Mouse (Mus musculus): Measurements from ENCODE around the gene Nkx1-2.

Nkx1-2 gene

DNA sequence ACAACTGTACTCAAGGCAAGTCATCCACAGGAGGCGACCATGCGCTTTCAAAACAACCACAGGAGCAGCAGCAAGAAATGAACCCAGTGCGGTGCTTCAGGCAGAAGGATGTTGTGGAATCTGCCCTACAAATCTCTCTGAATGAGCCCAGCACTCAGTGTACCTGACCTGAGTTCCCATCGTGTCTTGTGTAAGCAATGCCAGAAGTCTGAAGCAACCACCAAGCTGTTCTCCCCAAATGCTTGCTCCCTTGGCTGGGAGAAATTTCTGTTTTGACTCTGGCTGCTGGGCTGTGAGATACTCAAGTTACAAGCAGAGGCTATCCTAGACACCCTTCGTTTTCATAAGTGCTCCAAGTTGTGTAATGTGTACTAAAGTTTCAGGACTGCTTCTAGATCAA, 6.3 kb upstream of the Nkx1-2 start:
- DNase-seq (ENCODE audit: extremely low read depth, low read depth), result no peak

DNA sequence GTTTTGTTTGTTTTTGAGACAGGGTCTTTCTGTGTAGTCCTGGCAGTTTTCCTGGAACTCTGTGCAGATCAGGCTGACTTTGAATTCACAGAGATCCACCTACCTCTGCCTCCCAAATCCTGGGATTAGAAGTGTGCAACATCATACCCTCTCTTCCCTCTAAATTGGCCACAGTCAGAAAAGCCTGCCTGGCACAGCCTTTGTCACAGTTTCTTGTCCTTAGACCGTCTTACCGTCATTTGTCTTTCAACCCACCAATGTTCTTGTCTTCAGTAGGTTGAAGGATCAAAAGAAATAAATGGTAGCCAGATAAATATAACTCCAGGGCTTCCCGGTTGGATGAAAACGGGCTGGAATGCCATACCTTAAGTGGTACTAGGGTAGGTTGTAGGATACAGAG, 5.3 kb upstream of the Nkx1-2 start:
- no peak for DNase-seq (ENCODE audit: extremely low read depth, low read depth)

DNA sequence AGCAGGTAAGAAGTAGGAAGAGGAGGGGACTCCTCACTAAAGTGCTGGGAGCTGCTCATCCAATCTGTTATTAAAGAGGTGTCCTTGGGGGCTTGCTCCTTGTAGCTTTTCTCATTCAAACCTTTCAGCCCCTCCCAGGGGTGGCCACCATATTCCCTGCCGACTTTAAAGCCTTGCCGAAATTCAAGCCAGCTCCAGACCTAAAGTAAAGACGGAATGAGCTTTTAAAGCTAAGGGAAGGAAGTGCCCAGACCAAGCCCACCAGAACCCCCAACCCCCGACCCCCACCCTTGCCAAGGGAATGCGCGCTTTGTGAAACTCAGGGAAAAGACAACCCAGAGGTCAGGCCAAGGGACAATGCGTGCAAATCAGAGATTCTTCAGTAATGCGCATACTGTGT, 1.5 kb upstream of the Nkx1-2 start:
- DNase-seq (ENCODE audit: extremely low read depth, low read depth), result no peak

DNA sequence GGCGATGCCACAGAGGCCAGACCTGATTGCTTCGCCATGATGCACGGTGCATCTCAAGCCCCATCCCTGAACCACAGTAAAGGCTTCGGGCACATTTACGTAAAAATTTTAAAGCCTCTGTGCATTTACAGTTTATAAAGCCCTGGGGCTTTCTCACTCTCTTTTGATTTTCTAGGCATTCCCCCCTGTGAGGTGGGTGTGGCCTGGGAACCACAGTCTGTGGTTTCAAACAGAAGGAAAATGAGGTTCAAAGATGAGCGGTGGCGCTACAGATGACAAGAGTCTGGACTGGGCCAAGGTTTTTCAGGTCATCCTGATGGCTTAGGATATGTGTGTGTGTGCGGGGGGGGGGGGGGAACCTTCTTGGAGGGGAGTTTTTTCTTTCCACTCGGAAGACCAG, 589 bp upstream of the Nkx1-2 start:
- DNase-seq (ENCODE audit: extremely low read depth, low read depth), result no peak

DNA sequence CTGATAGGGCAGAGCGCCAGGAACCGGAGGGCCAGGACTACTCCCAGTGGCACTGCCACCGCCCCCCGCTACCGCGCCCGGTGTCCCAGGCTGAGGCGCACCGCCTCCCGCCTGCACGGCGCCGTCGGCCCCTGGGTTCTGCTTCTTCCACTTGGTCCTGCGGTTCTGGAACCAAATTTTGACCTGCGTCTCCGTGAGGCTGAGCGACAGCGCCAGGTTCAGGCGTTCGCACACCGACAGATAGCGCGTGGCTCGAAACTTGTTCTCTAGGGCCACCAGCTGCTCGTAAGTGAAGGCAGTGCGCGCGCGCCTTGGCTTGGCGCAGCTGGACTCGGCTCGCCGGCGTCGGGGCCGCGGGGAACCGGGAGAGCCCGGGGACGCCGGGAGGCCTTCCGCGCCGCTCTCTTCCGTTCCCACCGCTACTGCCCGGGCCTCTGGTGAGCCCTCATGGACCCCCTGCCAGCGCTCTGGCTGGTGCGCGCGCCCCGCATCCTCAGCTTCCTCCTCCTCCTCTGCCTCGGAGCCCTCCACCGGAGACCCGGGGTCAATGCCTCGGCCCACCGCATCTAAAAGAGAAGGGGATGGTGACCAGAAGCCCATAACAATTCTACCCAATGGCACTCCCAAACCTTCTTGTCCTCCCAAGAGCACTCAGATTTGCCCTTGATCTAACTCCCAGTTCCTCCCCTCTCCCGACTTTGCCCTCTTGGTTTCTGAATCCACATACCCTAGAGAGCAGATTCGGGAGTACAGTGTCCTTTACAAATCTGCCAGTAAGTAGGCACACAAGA, 2.0 kb downstream of the Nkx1-2 start:
- DNase-seq (ENCODE audit: extremely low read depth, low read depth), result no peak

DNA sequence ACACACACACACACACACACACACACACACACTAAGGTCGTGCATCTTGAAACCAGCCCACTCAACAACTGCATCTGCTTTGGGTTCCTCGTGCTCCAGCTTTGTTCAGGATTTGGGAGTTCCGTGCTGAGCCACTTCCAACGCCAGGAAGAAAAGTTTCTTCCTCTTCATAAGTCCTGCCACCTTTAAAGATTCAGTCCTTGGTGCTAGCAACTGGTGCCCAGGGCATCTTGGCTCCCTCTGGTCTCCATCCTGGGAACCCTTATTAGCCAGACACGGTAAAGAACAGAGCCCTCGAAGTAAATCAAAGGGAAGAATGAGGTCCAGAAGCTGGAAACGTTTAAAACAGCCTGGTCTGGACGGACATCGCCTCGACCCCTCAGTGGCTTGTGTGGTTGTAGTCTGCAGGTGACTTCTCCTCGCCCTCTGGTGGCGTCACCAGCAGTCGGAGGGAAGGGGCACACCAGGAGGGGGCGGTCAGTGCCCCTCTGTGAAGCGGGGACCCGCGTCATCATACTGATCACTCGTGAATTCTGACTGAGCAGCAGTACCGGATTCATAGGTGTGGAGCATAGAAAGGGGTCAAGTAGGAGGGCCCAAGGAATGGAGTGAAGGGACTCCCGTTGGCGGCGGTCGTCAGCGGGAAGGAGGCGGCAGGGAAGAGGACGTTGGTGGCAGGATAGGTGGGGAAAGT, 2.7 kb downstream of the Nkx1-2 start:
- no peak for DNase-seq (ENCODE audit: extremely low read depth, low read depth)

DNA sequence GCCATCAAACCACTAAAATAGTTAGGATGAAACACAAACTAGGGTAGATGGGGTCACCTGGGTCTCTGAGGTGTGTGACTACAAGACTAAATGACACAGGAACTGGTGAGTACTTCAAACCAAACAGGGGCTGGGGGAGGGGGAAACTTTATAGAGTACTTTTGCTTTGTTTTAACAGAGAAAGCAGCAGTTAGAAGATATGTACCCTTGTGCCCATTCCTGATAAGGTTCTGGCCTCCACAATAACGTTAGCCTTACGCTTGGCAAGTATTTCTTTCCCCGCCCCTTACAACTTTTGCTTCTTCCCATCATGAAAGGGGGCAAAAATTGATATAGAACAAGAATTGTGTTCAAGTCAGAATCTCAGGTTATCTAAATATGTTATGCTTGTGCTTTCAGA, 3.6 kb downstream of the Nkx1-2 start:
- peak; percentile 86 for DNase-seq (ENCODE audit: extremely low read depth, low read depth)

DNA sequence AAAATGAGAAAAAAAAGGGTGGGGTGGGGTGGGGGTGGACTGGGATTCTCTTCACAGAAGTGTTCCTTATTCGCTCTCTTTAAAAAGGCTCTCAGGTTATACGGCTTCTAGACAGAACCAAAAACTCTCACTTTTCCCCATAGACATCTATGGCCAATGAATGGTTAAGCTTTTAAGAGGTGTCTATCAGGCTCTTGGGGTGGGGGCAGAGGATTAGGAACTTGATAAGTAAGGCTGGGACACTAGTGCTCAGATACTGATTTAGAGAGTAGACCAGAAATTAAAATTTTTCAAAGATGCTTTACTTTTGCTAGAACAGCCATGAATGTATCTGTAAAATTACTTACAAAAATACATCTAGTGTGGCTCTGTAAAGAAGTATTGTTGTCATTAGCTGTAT, 5.1 kb downstream of the Nkx1-2 start:
- DNase-seq (ENCODE audit: extremely low read depth, low read depth), result no peak

DNA sequence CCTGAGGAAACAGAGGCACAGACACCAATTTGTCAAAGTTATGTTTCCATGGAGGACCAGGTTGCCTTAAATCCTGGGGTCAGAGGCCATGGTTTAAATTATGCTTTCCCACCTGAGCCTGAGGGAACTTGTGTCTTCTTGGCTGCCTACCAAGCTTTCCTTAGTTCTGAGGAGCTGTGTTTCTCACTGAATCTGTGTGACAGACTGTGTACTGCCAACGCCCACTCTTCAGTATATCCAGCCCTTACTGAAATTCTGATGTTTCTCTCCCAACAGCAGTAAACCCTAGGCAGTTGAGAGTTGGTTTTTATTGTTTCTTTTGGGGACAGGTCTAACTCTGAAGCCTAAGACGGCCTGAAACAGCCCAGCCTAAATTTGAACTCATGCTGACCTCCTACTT, 5.7 kb downstream of the Nkx1-2 start:
- no peak for DNase-seq (ENCODE audit: extremely low read depth, low read depth)

DNA sequence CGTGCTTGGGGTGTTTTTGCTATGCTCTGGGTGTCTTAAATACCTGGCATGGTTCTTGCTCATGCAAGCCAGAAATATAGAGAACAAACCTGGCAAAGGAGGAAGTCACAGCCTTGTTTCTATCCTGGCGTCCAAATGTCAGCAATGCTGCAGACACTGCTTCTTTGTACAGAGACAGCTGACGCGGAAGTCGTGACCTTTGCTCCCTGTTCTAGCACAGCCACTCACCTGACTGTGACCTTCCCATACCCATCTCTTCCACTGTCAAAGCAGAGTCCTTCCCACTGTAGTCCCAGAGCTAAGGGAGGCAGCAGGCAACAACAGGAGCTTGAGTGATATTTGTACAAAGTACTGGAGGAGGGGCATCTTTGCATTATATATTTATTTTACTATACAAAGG, 9.8 kb downstream of the Nkx1-2 start:
- no peak for DNase-seq (ENCODE audit: extremely low read depth, low read depth)

DNA sequence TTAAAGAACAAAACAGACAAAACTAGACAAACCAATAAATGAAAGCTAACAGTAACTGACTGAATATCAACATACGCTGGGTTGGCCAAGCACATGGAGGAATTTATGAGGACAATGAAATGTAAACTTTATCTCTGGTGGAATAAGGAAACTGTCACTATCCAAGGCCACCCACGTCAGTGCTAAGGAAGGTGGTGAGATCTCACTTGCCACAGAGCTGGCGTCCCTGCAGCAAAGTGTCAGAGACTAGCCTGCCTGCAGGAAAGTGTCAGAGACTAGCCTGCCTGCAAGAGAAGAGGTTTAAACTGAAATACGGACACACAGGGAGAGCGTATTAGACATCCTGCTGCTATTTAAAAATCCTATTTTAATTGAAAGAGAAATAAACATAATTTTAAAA, 12.3 kb downstream of the Nkx1-2 start:
- no peak for DNase-seq (ENCODE audit: extremely low read depth, low read depth)

DNA sequence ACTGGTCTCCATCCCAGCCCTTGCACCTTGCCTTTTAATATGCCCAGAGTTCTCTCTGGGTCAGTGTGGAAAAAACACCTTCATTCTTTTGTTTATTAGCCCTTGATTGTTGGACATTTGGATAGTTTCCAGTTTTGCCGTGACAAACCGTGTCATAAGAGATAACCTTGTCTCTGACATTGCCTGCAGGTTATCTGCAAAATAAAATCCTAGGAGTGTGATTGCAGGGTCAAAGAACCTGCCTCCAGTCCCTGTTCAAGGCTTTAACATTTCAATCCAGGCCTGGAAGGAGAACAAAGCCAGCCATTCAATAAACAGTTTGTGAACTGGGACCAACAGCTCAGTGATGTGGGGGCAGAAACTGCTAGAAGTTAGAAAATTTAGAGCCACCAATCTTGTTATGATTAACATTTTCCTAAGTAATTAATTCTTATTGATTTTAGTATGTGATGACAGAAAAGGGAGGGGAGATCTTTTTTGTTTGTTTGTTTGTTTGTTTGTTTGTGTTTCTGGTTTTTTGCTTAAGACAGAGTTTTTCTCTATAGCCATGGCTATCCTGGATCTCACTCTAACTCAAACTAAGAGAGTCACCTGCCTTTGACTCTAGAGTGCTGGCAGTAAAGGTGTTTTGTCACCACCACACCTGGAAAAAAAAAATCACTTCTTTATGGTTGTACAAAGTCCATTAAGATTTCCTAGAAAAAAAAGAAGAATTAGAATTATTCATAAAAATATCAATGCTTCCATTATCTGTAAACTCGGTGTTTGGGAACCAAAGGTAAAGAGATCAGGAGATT, 13.5 kb downstream of the Nkx1-2 start:
- no peak for DNase-seq (ENCODE audit: extremely low read depth, low read depth)

DNA sequence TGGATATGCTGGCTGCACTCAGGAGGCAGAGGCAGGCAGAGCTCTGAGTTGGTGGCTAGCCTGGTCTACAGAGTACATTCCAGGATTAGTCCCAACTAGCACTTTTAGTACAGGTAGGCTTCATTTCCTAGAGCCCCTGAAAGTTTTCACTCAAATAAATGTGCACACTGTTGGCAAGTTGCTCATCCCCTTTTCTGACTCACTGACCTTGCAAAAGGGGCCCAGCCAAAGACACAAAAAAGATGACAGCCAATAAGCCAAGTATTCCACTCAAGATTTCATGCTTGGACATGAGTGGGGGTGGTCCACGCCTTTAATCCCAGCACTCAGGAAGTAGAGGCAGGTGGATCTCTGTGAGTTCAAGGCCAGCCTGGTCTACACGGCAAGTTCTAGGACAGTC, 18.0 kb downstream of the Nkx1-2 start:
- DNase-seq (ENCODE audit: extremely low read depth, low read depth), result no peak

DNA sequence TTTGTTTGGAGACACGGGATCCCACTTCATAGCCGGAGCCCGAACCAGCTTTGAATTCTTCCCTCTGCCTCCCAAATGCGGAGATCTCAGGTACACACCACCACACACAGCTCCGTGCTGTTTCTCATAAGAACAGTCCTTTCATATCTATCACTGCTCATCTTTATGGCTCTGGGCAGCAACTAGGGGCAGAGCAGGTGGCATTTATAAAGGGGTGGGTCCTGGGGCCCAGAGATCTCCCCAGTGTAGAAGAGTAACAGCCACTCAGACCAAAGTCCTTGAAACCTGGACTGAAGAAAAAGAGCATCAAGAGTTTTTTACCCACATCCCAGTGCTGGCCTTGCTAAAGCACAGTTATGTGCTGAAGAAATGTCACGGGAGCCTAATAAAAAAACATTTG, 18.9 kb downstream of the Nkx1-2 start:
- no peak for DNase-seq (ENCODE audit: extremely low read depth, low read depth)

DNA sequence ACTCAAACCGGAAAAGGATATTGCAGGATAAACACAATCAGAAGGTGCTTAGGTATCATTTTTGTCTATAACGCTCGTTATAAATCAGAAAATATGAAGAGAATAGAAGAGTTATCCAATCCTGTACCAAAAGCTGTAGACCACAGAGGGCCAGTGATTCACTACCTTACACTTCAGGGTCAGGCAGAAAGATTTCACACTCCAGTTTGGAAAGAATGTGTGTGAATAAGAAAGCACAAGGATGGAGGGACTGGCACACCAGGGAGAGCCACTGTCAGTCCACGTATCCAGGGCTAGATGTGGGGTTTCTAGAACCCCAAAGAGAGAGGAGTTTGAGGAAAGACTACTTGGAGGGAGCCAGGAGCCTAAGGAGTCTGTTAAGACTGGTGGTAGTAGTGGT, 22.5 kb downstream of the Nkx1-2 start:
- DNase-seq (ENCODE audit: extremely low read depth, low read depth), result no peak

DNA sequence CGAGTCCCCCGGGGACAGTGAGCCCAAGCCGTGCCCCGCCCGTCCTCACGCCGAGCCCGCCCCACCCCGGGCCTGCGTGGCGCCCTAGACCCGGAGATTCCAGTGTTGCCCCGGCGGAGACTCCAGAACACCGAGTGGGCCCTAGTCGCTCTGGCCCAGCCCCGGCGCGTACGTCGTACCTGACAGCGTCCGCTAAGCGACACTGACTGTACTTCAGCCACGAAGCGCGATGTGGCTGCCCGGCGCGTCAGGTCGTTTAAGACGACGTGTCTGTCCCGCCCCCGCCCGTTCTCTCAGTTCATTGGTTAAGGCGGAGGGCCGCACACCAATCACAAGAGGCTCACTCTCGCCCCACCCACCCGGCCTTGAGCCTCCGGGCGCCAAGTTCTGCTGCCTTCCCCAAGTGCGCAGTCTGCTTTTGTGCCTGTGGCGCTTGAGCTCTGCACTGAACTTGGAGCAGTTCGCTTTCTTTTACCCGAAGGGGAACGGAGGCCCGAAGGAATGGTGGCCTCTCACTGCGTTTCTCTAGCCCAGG, 23.3 kb downstream of the Nkx1-2 start, which contains the start of gene Oat:
Oat (minus strand) TSS at position 283 of the 535 bp plus-strand sequence.
- DNase-seq (ENCODE audit: extremely low read depth, low read depth), result peak; percentile 92

DNA sequence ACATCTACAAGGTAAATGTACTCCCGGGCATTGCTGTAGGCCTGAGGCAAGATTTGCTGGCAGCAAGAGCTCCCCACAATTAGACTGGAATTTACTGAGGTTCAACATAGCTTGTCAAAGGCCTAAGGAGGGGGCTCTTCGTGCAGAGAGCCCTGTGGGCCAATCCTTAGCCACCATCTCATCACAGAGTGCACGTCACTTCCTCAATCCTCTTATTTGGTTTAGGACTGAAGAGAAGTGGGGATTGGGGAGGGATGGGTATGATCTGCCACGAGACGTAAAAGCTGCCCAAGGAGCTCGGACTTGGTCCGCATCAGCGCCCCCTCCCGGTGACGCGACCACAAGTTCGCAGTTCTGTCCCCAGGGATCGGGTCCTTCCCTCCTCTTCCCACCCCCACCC, 23.8 kb downstream of the Nkx1-2 start:
- peak; percentile 99 for DNase-seq (ENCODE audit: extremely low read depth, low read depth)

DNA sequence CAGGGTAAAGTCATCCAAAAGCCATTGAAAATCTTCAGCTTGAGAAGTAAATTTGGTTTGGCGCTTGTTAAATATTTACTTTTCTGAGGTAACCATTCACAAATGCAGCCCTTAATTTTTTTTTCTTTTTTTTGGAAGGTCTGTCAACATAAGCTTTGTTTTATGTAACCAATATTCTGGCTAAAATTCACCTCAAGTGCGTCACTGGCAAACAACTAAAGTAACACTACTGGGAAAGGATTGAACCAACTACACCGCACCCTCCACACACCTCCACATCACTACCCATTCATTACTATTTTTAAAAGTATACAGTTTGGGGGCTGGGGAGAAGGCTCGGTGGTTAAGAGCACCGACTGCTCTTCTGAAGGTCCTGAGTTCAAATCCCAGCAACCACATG, 24.8 kb downstream of the Nkx1-2 start:
- DNase-seq (ENCODE audit: extremely low read depth, low read depth), result no peak

DNA sequence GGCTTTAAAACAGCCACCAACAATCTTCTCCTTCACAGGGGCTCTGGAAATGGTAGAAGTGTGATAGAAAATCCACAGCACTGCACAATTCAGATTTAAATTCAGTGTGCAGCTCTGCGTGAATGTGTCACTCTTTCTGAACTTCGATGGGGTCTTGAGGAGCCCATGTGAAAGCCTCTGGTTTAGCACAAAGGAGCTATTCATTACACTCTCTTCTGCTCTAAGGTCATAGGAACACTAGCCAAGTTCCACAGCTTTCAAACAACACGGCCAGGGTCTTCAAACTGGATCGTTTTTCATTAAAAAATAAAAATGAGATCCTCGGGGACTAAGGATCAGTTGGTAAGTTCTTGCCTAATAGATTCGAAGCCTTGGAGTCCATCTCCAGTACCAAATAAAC, 26.2 kb downstream of the Nkx1-2 start:
- no peak for DNase-seq (ENCODE audit: extremely low read depth, low read depth)

DNA sequence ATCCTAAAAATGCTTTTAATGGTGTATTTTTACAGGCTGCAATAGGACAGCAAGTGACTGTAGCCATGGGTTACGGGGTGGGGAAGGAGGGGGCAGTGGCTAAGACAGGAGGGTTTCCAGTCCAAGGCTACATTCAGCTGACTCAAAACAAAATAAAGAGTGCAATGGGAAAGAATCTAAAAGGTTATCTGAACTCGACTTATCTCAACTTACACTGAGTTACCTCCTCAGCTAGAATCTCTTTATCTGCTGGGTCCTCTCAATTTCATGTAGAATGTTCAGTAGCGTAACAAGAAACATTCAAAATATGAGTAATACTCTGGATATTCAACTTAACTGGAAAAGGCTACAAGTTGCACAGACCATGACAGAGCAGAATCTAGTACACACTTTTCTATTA, 26.7 kb downstream of the Nkx1-2 start:
- no peak for DNase-seq (ENCODE audit: extremely low read depth, low read depth)

DNA sequence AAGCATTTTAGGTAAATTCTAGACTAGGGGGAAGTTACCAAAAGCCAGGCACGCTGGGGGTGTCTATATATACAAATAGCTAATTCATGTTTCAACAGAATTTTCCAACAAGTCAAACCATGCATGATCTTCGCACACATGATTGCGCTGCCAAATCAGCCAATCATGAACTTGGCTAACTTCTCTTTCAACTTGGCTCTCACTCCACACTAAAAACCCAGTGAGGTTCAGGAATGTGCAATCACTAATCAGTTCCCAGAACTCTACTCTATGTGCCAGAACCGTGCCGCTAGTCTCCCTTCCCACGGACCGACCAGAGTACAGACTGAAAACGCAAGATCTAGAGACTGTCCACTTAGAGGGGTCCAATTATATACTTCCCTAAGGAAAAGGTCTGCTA, 28.0 kb downstream of the Nkx1-2 start:
- no peak for DNase-seq (ENCODE audit: extremely low read depth, low read depth)

DNA sequence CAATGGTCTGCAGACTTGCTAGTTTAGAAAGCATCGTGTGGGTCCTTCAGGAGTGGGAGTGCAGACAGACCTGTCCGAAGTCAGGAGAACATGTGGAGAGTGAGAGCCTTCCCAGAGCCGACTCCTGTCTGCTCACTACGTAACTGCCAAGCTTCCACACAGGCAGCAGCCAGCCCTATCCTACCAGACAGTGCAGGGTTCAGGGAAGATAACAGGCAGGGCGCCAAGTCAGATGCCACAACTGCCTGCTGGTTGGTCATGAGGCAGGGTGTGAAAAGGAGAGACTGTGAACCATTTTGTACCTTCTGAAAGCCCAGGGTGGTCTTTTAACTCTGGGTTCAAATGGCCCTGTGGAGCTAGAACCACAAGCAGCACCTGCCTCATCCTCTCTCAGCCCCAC, 29.4 kb downstream of the Nkx1-2 start:
- DNase-seq (ENCODE audit: extremely low read depth, low read depth), result no peak

All from MEL-GATA-1-ER (cell line).